Comparison of ENCODE assay signal across 29 mouse cellular contexts in genomic region chr14:21223456-21223855, GRCm38 (mm10).
DNase-seq lines count a peak whose midpoint lies in the region; ATAC-seq lines count a peak whose summit lies in the region.
"Had no signal": no experiment of that assay in that cellular context is flagged by ENCODE, and none has a peak within 500 bp of the region (broad histone marks: within the 10 kb centered on the region; RNA-seq: fewer than 3 reads in every experiment).

No protein-coding gene starts in this region.

- no peak overlapping the region for H3K4me2 ChIP-seq in hindbrain, embryonic 11.5 days (replicated peaks; ENCODE audit: low read depth, low read length)
- H3K4me2 ChIP-seq in hindbrain, embryonic 14.5 days (replicated peaks): no peak overlapping the region
- no peak overlapping the region for H3K4me2 ChIP-seq in neural tube, embryonic 13.5 days
- no peak overlapping the region for H3K4me2 ChIP-seq in neural tube, embryonic 15.5 days
- H3K4me2 ChIP-seq: embryonic facial prominence, embryonic 13.5 days; heart, embryonic 13.5 days; intestine, embryonic 15.5 days; midbrain, embryonic 12.5 days; neural tube, embryonic 12.5 days had no signal

- no peaks in the 10 kb centered on the region for H3K36me3 ChIP-seq in hindbrain, embryonic 11.5 days (ENCODE audit: control insufficient read depth, insufficient read depth, low read length)
- no peaks in the 10 kb centered on the region for H3K36me3 ChIP-seq in hindbrain, embryonic 14.5 days (replicated peaks; ENCODE audit: control insufficient read depth, insufficient read depth)
- H3K36me3 ChIP-seq in neural tube, embryonic 13.5 days: no peaks in the 10 kb centered on the region
- H3K36me3 ChIP-seq in neural tube, embryonic 15.5 days: no peaks in the 10 kb centered on the region
- H3K36me3 ChIP-seq: embryonic facial prominence, embryonic 13.5 days; intestine, embryonic 15.5 days; midbrain, embryonic 12.5 days; neural tube, embryonic 12.5 days had no signal

- no peaks in the 10 kb centered on the region for H3K27me3 ChIP-seq in hindbrain, embryonic 11.5 days (ENCODE audit: control insufficient read depth, insufficient read depth, low read length)
- H3K27me3 ChIP-seq in hindbrain, embryonic 14.5 days (ENCODE audit: control insufficient read depth, insufficient read depth, low read length): no peaks in the 10 kb centered on the region
- H3K27me3 ChIP-seq in neural tube, embryonic 13.5 days: no peaks in the 10 kb centered on the region
- no peaks in the 10 kb centered on the region for H3K27me3 ChIP-seq in neural tube, embryonic 15.5 days (replicated peaks)
- H3K27me3 ChIP-seq: CH12.LX; embryonic facial prominence, embryonic 13.5 days; heart, embryonic 13.5 days; intestine, embryonic 15.5 days; megakaryocyte, embryonic 14.5 days; midbrain, embryonic 12.5 days; neural tube, embryonic 12.5 days had no signal

- no peak overlapping the region for H3K9ac ChIP-seq in hindbrain, embryonic 11.5 days (ENCODE audit: low read depth, low read length)
- H3K9ac ChIP-seq in hindbrain, embryonic 14.5 days: no peak overlapping the region
- H3K9ac ChIP-seq in neural tube, embryonic 13.5 days: no peak overlapping the region
- no peak overlapping the region for H3K9ac ChIP-seq in neural tube, embryonic 15.5 days (replicated peaks)
- H3K9ac ChIP-seq: embryonic facial prominence, embryonic 13.5 days; heart, embryonic 13.5 days; intestine, embryonic 15.5 days; midbrain, embryonic 12.5 days; neural tube, embryonic 12.5 days had no signal

- H3K9me3 ChIP-seq in hindbrain, embryonic 11.5 days (ENCODE audit: control insufficient read depth, low read length): no peaks in the 10 kb centered on the region
- H3K9me3 ChIP-seq in hindbrain, embryonic 14.5 days (ENCODE audit: control insufficient read depth, low read length): no peaks in the 10 kb centered on the region
- no peaks in the 10 kb centered on the region for H3K9me3 ChIP-seq in neural tube, embryonic 13.5 days
- no peaks in the 10 kb centered on the region for H3K9me3 ChIP-seq in neural tube, embryonic 15.5 days (replicated peaks)
- H3K9me3 ChIP-seq: embryonic facial prominence, embryonic 13.5 days; heart, embryonic 13.5 days; intestine, embryonic 15.5 days; megakaryocyte, embryonic 14.5 days; midbrain, embryonic 12.5 days; neural tube, embryonic 12.5 days had no signal

- no peak for ATAC-seq in hindbrain, embryonic 11.5 days (ENCODE audit: low FRiP score)
- no peak for ATAC-seq in hindbrain, embryonic 14.5 days (ENCODE audit: low FRiP score)
- ATAC-seq in neural tube, embryonic 13.5 days (ENCODE audit: low read depth): peak; percentile 83
- no peak for ATAC-seq in neural tube, embryonic 15.5 days (ENCODE audit: low FRiP score)
- ATAC-seq: activated CD4-positive, CD25-positive, alpha-beta regulatory T cell, adult 4 months; hindbrain, embryonic 16.5 days; intestine, embryonic 15.5 days had no signal

- H3K4me1 ChIP-seq in hindbrain, embryonic 11.5 days (replicated peaks; ENCODE audit: control insufficient read depth, insufficient read depth, low read length): no peaks in the 10 kb centered on the region
- peaks cover 17% of the 10 kb centered on the region for H3K4me1 ChIP-seq in hindbrain, embryonic 14.5 days (replicated peaks; ENCODE audit: control insufficient read depth, insufficient read depth, low read length)
- H3K4me1 ChIP-seq in neural tube, embryonic 13.5 days (replicated peaks): peaks cover 20% of the 10 kb centered on the region; the same call in 1 of the 2 replicates
- H3K4me1 ChIP-seq in neural tube, embryonic 15.5 days: peaks cover 14% of the 10 kb centered on the region
- H3K4me1 ChIP-seq: intestine, embryonic 15.5 days; neural tube, embryonic 12.5 days had no signal

- peak overlapping the region; percentile 24; the same call in 1 of the 2 replicates for H3K27ac ChIP-seq in hindbrain, embryonic 11.5 days (ENCODE audit: low read depth, low read length)
- no peak overlapping the region for H3K27ac ChIP-seq in hindbrain, embryonic 14.5 days
- H3K27ac ChIP-seq in neural tube, embryonic 13.5 days (replicated peaks): peak overlapping the region; percentile 62
- H3K27ac ChIP-seq in neural tube, embryonic 15.5 days (replicated peaks): 0 out of 2 replicates have a peak overlapping the region, but pooled peaks have one; percentile 10
- H3K27ac ChIP-seq: embryonic facial prominence, embryonic 13.5 days; heart, adult 2 months; heart, embryonic 13.5 days; intestine, embryonic 15.5 days; kidney, postnatal 0 days; midbrain, embryonic 12.5 days; neural tube, embryonic 12.5 days had no signal

- H3K4me3 ChIP-seq in hindbrain, embryonic 11.5 days (ENCODE audit: low read depth, low read length): no peak overlapping the region
- no peak overlapping the region for H3K4me3 ChIP-seq in hindbrain, embryonic 14.5 days (replicated peaks; ENCODE audit: low read length)
- H3K4me3 ChIP-seq in neural tube, embryonic 13.5 days: no peak overlapping the region
- no peak overlapping the region for H3K4me3 ChIP-seq in neural tube, embryonic 15.5 days (replicated peaks)
- H3K4me3 ChIP-seq: embryonic facial prominence, embryonic 13.5 days; heart, adult 2 months; heart, embryonic 13.5 days; intestine, embryonic 15.5 days; midbrain, embryonic 12.5 days; neural tube, embryonic 12.5 days had no signal

- DNase-seq in embryo, embryonic 10.5 days (ENCODE audit: low spot score): peak; percentile 22
- no peak for DNase-seq in embryo, embryonic 9.5 days (ENCODE audit: extremely low spot score)
- no peak for DNase-seq in hindbrain, embryonic 11.5 days (ENCODE audit: low spot score)
- DNase-seq in hindbrain, embryonic 14.5 days (ENCODE audit: low spot score): no peak
- no peak for DNase-seq in neural tube, embryonic 10.5 days (ENCODE audit: extremely low spot score, low spot score)
- no peak for DNase-seq in ovary, adult 18-20 months (ENCODE audit: low spot score)
- DNase-seq: adrenal gland, adult 2 months; cerebellum, adult 2 months; cerebellum, postnatal 14 days; heart, adult 2 months; heart, postnatal 10 days; kidney, adult 8-10 months; kidney, postnatal 4 days; layer of hippocampus, adult 9-11 months; lung, postnatal 4 days; right cerebral cortex, postnatal 25 days; thymus, postnatal 14 days had no signal

- 79% methylated on average over 6 of the region's 6 CpGs for WGBS in hindbrain, embryonic 11.5 days
- WGBS in hindbrain, embryonic 14.5 days: 74% methylated on average over 6 of the region's 6 CpGs
- WGBS in neural tube, embryonic 13.5 days: 51% methylated on average over 6 of the region's 6 CpGs
- WGBS in neural tube, embryonic 15.5 days: 48% methylated on average over 6 of the region's 6 CpGs
